Mouse (Mus musculus) lung, adult 18-20 months (tissue): ENCODE results near the gene Fos.

Source experiments
- DNase-seq, 2 experiments: peaks; one replicate each; pipeline ENCODE4 v3.0.0; 2022; ENCODE audit warnings: mixed read lengths in 2 of 2

Gene Fos

GRCm38 (mm10) chr12:85473481-85474297 is at the start of gene Fos:
Fos (plus strand) TSS chr12:85473890.
- DNase-seq: peak; percentile 91 to 92

GRCm38 (mm10) chr12:85425721-85426120 is 48.0 kb upstream of the Fos start:
- no peak for DNase-seq

- DNase-seq: no peak
Observed at GRCm38 (mm10) chr12:85426126-85426525, 47.6 kb upstream of the Fos start.

GRCm38 (mm10) chr12:85427802-85428201 is 45.9 kb upstream of the Fos start:
- no peak for DNase-seq

GRCm38 (mm10) chr12:85429999-85430398 is 43.7 kb upstream of the Fos start:
- peak in 1 of 2 experiments; percentile 36 for DNase-seq

- DNase-seq: peak in 1 of 2 experiments; percentile 38
Observed at GRCm38 (mm10) chr12:85430434-85430833, 43.3 kb upstream of the Fos start.

GRCm38 (mm10) chr12:85433850-85434249 is 39.8 kb upstream of the Fos start:
- DNase-seq: no peak

GRCm38 (mm10) chr12:85434526-85434925 is 39.2 kb upstream of the Fos start:
- no peak for DNase-seq

- no peak for DNase-seq
Observed at GRCm38 (mm10) chr12:85436021-85436621, 37.6 kb upstream of the Fos start.

GRCm38 (mm10) chr12:85437172-85437876 is 36.4 kb upstream of the Fos start:
- DNase-seq: peak in 1 of 2 experiments; percentile 58

- DNase-seq: no peak
Observed at GRCm38 (mm10) chr12:85443456-85443855, 30.2 kb upstream of the Fos start.

- DNase-seq: no peak
Observed at GRCm38 (mm10) chr12:85444646-85445045, 29.0 kb upstream of the Fos start.

GRCm38 (mm10) chr12:85447009-85447408 is 26.7 kb upstream of the Fos start:
- no peak for DNase-seq

- no peak for DNase-seq
Observed at GRCm38 (mm10) chr12:85447490-85447889, 26.2 kb upstream of the Fos start.

GRCm38 (mm10) chr12:85449478-85449877 is 24.2 kb upstream of the Fos start:
- DNase-seq: no peak

- DNase-seq: peak; percentile 88 to 92
Observed at GRCm38 (mm10) chr12:85451693-85452491, 21.8 kb upstream of the Fos start.

- DNase-seq: peak; percentile 98 to 99
Observed at GRCm38 (mm10) chr12:85455065-85456058, 18.3 kb upstream of the Fos start.

GRCm38 (mm10) chr12:85456276-85456675 is 17.4 kb upstream of the Fos start:
- DNase-seq: no peak

GRCm38 (mm10) chr12:85456966-85457505 is 16.7 kb upstream of the Fos start:
- no peak for DNase-seq

- peak; percentile 28 to 52 for DNase-seq
Observed at GRCm38 (mm10) chr12:85459820-85460219, 13.9 kb upstream of the Fos start.
